In the genomic region with DNA sequence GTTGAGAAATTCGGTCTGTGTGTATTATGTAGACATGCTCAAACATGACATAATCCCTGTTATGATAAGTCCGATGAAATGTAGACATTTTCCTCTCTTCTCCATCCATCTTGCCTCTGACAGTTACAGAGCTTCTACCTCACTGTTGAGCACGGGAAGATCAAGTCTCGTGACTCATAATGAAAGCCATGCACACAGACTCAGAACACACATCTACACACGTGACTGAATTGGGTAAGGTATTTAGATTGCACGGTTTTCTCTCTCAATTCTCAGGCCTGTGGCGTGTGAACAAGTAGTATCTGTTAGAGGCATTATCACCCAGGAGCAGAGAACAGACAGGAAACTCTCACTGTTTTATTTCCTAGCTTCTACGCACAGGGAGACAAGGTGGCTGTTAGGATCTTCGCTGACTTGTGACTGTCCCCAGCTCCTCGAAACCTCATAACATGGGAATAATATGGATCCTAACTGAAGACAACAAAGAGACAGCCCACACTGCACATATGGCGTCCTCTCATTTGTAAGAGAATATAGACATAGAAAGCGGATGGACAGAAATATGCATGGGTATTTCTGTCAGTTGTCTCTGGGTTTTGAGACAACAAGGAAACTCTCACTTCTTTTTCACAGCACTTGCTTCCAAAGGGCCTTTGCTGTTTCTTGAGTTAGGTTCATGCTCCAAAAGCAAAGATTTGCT, we compare ENCODE assay signal across 21 mouse cellular contexts. TPM values are rescaled to one million over a fixed set of nuclear protein-coding genes. Genes with fewer than 3 reads are reported as not detected.
DNase-seq lines count a peak whose midpoint lies in the region; ATAC-seq and TF ChIP-seq lines count a peak whose summit lies in the region.
"Had no signal": no experiment of that assay in that cellular context is flagged by ENCODE, and none has a peak within 500 bp of the region (broad histone marks: within the 10 kb centered on the region; RNA-seq: fewer than 3 reads in every experiment).

No protein-coding gene starts in this region.

- H3K27me3 ChIP-seq in forebrain, postnatal 0 days (ENCODE audit: insufficient read depth, low read length), result no peaks in the 10 kb centered on the region
- H3K27me3 ChIP-seq: embryonic facial prominence, embryonic 13.5 days; forebrain, embryonic 12.5 days; heart, embryonic 15.5 days had no signal

- H3K9ac ChIP-seq in forebrain, postnatal 0 days, result no peak overlapping the region
- H3K9ac ChIP-seq: embryonic facial prominence, embryonic 13.5 days; forebrain, embryonic 12.5 days; heart, embryonic 15.5 days; hindbrain, embryonic 14.5 days had no signal

- DNase-seq in A20 (ENCODE audit: low read depth, low spot score), result peak; percentile 76
- DNase-seq in CD4-positive, CD25-positive, alpha-beta regulatory T cell, adult 2 months (ENCODE audit: low read depth, low spot score), result peak; percentile 80
- DNase-seq in brain, adult 2 months (ENCODE audit: low read depth, low spot score), result peak; percentile 59
- peak; percentile 62 for DNase-seq in telencephalon, adult 2 months (ENCODE audit: low read depth, low spot score)
- no peak for DNase-seq in ovary, postnatal 10 days (ENCODE audit: low spot score)
- DNase-seq in forebrain, postnatal 0 days, result no peak
- DNase-seq: adrenal gland, postnatal 10 days; cerebellum, adult 18-20 months; cerebellum, adult 9-11 months; cerebellum, postnatal 36 days; gastrocnemius, postnatal 10 days; heart, adult 2 months; heart, postnatal 14 days had no signal

- H3K36me3 ChIP-seq in forebrain, postnatal 0 days (ENCODE audit: insufficient read depth), result no peaks in the 10 kb centered on the region
- H3K36me3 ChIP-seq: embryonic facial prominence, embryonic 13.5 days; forebrain, embryonic 12.5 days; heart, embryonic 15.5 days; hindbrain, embryonic 10.5 days had no signal

- no peaks in the 10 kb centered on the region for H3K4me1 ChIP-seq in forebrain, postnatal 0 days (ENCODE audit: insufficient read depth)
- H3K4me1 ChIP-seq: forebrain, embryonic 12.5 days had no signal

- no peak for TF ChIP-seq CTCF in forebrain, postnatal 0 days (IDR thresholded peaks at IDR 0.05; ENCODE audit: low read depth)

- H3K27ac ChIP-seq in forebrain, postnatal 0 days (ENCODE audit: low read depth, low read length), result no peak overlapping the region
- H3K27ac ChIP-seq: embryonic facial prominence, embryonic 13.5 days; forebrain, embryonic 12.5 days; heart, adult 2 months; heart, embryonic 15.5 days; hindbrain, embryonic 10.5 days; hindbrain, embryonic 14.5 days had no signal

- H3K4me3 ChIP-seq in forebrain, postnatal 0 days (ENCODE audit: low read depth, low read length), result no peak overlapping the region
- H3K4me3 ChIP-seq: embryonic facial prominence, embryonic 13.5 days; forebrain, embryonic 12.5 days; heart, adult 2 months; heart, embryonic 15.5 days; hindbrain, embryonic 10.5 days had no signal

- WGBS in forebrain, postnatal 0 days, result 88% methylated on average over 12 of the region's 12 CpGs

- no peak overlapping the region for H3K4me2 ChIP-seq in forebrain, postnatal 0 days (ENCODE audit: low read depth)
- H3K4me2 ChIP-seq: embryonic facial prominence, embryonic 13.5 days; forebrain, embryonic 12.5 days; heart, embryonic 11.5 days; heart, embryonic 15.5 days; hindbrain, embryonic 14.5 days had no signal

- no peak for ATAC-seq in forebrain, postnatal 0 days
- ATAC-seq: forebrain, embryonic 16.5 days; intestine, postnatal 0 days had no signal

- no peaks in the 10 kb centered on the region for H3K9me3 ChIP-seq in forebrain, postnatal 0 days (ENCODE audit: low read length)
- H3K9me3 ChIP-seq: embryonic facial prominence, embryonic 13.5 days; heart, embryonic 15.5 days; hindbrain, embryonic 10.5 days had no signal

RNA-seq across cellular contexts. Expression of gene Cd83, which starts 23.3 kb away (rescaled TPM):
- total RNA-seq in forebrain, postnatal 0 days (2014; rRNA removed), result 19.5 and 22.7 TPM in 2 replicates
- 14.8 and 21.0 TPM in 2 replicates for polyA plus RNA-seq in forebrain, postnatal 0 days (2015; fragmentation: Nextera tagmentation; extraction: Ambion mirVana)

Comparison
In these comparisons a context has a peak if more than half of its experiments do, and no peak if none do; other contexts are left out.
1. DNase-seq: peak in A20 (single experiment), CD4-positive, CD25-positive, alpha-beta regulatory T cell, adult 2 months (single experiment), brain, adult 2 months (single experiment) and telencephalon, adult 2 months (single experiment); none in ovary, postnatal 10 days (single experiment) and forebrain, postnatal 0 days (single experiment).